Mouse (Mus musculus): ENCODE results near the gene Cyp26c1.

DNA sequence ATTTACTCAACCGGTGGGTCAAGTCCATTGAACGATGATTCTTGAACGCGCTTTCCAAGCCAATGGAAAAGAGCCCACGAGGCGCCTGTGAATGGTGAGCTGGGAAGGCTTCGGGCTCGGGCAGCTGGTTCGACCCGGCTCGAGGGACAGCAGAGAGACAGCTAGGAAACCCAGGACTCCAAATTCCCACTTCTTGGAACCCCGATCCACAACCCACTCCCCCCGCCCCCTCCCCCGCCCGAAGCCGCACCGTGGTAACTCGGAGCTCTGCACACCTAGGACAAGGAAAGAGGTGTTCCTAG is 11.9 kb downstream of the Cyp26c1 start:
- TF ChIP-seq CTCF (conservative IDR thresholded peaks at IDR 0.05 in 1 of 2, IDR thresholded peaks at IDR 0.05 in 1 of 2; ENCODE audit: low read depth in 2 of 2, low read length in 2 of 2) (no peak), MEF2A (IDR thresholded peaks at IDR 0.05; ENCODE audit: borderline replicate concordance, low read depth, low read length) (no peak), E2F4 (IDR thresholded peaks at IDR 0.05; ENCODE audit: insufficient replicate concordance, low read depth, low read length) (no peak), POLR2AphosphoS2 (IDR thresholded peaks at IDR 0.05; ENCODE audit: low read depth, low read length) (no peak), POLR2A (IDR thresholded peaks at IDR 0.05; ENCODE audit: low read depth, low read length) (no peak), EP300 (IDR thresholded peaks at IDR 0.05; ENCODE audit: low read length) (no peak), ETS1 (conservative IDR thresholded peaks at IDR 0.05; ENCODE audit: low read depth, low read length) (no peak), ZNF384 (IDR thresholded peaks at IDR 0.05; ENCODE audit: low read depth, low read length) (no peak), ZMIZ1 (IDR thresholded peaks at IDR 0.05; ENCODE audit: low read depth, low read length) (no peak), KAT2A (IDR thresholded peaks at IDR 0.05; ENCODE audit: insufficient replicate concordance, low read length) (no peak), ZC3H11A (IDR thresholded peaks at IDR 0.05; ENCODE audit: low read depth, low read length) (no peak), SIN3A (IDR thresholded peaks at IDR 0.05; ENCODE audit: low read length) (no peak), USF1 (IDR thresholded peaks at IDR 0.05; ENCODE audit: low read depth, low read length) (no peak)

Measured in CH12.LX (cell line).